Mouse (Mus musculus) left cerebral cortex, adult 2 months (tissue): ENCODE results near the gene Olfr1350. TPM values are rescaled to one million over a fixed set of nuclear protein-coding genes. Genes with fewer than 3 reads are reported as not detected.
"Not testable (repeated sequence)": the region's sequence is repeated elsewhere in the genome, so short reads cannot be mapped to it uniquely, and the experiment has no call there.

Experiments
- DNase-seq, 2 experiments: peaks; one replicate each; pipeline ENCODE4 v3.0.0; 2021 to 2022; ENCODE audit warnings: low spot score in 2 of 2, mixed read lengths in 1 of 2; ENCODE audit errors: extremely low spot score in 1 of 2
- H3K27ac ChIP-seq: fragments of 200-600 bp; 2 replicates; pipeline ENCODE4 v1.8.1; 2022
- H3K4me3 ChIP-seq: fragments of 200-600 bp; 2 replicates; pipeline ENCODE4 v1.8.1; 2022
- CTCF ChIP-seq: fragments of 200-600 bp; IDR thresholded peaks from 2 replicates; pipeline ENCODE4 v1.8.1; 2022; ENCODE audit warnings: antibody characterized with exemption, mild to moderate bottlenecking, moderate library complexity
- intact Hi-C: fragments of 180-260 bp; cut with DNase I; formaldehyde crosslinking; loops from one replicate; pipeline ENCODE4 v1.15.1; 2025
- long read RNA-seq, 2 experiments: library from polyadenylated mRNA; stranded (forward); transcript quantifications; one replicate each; pipeline ENCODE4 v2.0.0; 2021; ENCODE audit warnings: borderline mapping rate in 2 of 2
- total RNA-seq, 2 experiments: library from RNA; stranded (reverse); gene quantifications; 2 replicates each; pipeline ENCODE4 v1.2.3; 2021

Olfr1350 gene
- not detected for total RNA-seq
- long read RNA-seq, experiment 1 = 0 reads
- long read RNA-seq, experiment 2 = 0 reads

GRCm38 (mm10) chr7:6564541-6564940 lies at the start of gene Olfr1350:
Gene Olfr1350, plus strand, starts transcription at chr7:6564841.
- intact Hi-C loops = no loop called here
- no peak within 1 kb of the TSS for H3K4me3 ChIP-seq
- TF ChIP-seq CTCF = no peak

DNA sequence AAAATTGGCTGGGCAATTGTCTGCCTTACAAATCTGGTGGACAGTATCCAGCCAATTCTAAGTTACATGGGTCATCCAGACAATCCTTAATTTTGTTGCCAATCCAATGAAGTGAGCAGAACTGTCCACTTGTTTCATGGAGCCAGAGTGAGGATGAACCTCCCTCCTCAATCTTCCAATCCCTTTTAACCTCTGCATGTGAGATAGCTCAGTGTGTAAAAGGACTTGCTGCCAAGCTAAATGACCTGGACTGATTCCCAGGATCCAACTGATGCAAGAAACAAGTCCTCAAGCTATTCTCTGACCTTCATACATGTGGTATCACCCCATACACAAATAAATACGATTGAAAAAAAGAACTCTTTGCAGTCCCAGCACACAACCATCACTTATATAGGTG lies 43.0 kb upstream of the Olfr1350 start:
- Histone ChIP-seq H3K27ac (no peak overlapping the region), H3K4me3 (no peak overlapping the region)
- TF ChIP-seq CTCF = no peak
- intact Hi-C loops = no loop called here
- no peak for DNase-seq

More at GRCm38 (mm10) chr7:6564541-6564940, at the start of gene Olfr1350:
- H3K27ac ChIP-seq = no peak within 1 kb of the TSS
- DNase-seq = no peak

DNA sequence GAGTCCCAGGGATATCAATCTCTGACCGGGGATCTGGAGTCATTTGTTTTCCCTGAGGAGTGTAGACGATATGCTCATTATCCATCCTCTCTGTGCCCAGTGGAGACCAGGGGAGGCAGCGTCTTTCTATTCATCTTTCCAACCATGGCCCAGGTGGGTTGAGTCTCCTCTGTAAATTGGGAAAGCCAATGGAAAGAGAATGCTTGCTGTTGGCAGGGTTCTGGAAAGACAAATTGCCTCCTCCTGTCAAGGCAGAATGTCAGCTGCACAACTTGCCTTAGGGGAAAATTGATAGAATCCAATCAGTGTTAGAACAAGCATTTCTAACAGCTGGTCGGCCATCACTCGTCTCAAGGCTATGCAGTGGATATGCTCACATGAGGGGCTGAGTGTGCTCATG lies 41.8 kb upstream of the Olfr1350 start, which contains the start of gene Olfr1349:
Gene Olfr1349 (minus strand): TSS at position 101 of the 400 bp plus-strand sequence.
- no peak for DNase-seq
- no peak for TF ChIP-seq CTCF
- Histone ChIP-seq H3K27ac (no peak within 1 kb of the TSS), H3K4me3 (no peak within 1 kb of the TSS)
- intact Hi-C loops = no loop called here

- no peak for DNase-seq
- no peak; the same call in 1 of the 2 replicates for TF ChIP-seq CTCF
- Histone ChIP-seq H3K27ac (no peak overlapping the region), H3K4me3 (no peak overlapping the region)
- intact Hi-C loops = no loop called here
These were observed 39.6 kb upstream of the Olfr1350 start for GRCm38 (mm10) chr7:6525001-6525400.

- intact Hi-C loops = no loop called here
- peak; percentile 39 for TF ChIP-seq CTCF
- Histone ChIP-seq H3K4me3 (no peak overlapping the region), H3K27ac (no peak overlapping the region)
- no peak for DNase-seq
These were observed 38.5 kb upstream of the Olfr1350 start for GRCm38 (mm10) chr7:6526141-6526540.

GRCm38 (mm10) chr7:6586096-6586759 lies 21.6 kb downstream of the Olfr1350 start:
- intact Hi-C loops = loop anchor here (5.0 to 10.0 kb wide), 6 partner anchors 111 to 689 kb away; partner anchors contain the start of genes Gm45844, Zfp78 and Zim1
- TF ChIP-seq CTCF = peak; percentile 71
- no peak overlapping the region for H3K27ac ChIP-seq
- H3K4me3 ChIP-seq = no peak overlapping the region
- no peak for DNase-seq

DNA sequence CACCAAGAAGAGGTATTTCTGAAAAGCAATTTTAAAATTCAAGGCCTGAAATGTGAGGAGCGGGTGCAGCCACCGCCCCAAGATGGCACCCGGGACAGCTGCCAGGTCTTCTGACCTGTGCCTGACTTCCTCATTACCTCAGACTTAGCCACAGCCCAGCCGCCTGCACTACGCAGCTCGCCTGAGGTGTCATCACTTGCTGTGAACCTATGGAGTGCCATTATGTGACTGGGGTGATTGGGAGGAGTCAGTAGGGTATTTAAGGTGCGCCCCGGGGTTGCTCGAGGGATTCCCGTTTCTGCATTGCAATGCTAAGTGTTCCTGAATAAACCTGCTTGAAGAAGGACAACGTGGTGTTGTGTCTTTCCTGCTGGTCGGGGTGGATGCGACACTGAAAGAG lies 24.1 kb downstream of the Olfr1350 start:
- not testable (repeated sequence) for H3K27ac ChIP-seq, DNase-seq, H3K4me3 ChIP-seq
- intact Hi-C loops = loop anchor here (5.0 to 10.0 kb wide), 6 partner anchors 109 to 686 kb away; partner anchors contain the start of genes Gm45844, Zfp78 and Zim1

DNA sequence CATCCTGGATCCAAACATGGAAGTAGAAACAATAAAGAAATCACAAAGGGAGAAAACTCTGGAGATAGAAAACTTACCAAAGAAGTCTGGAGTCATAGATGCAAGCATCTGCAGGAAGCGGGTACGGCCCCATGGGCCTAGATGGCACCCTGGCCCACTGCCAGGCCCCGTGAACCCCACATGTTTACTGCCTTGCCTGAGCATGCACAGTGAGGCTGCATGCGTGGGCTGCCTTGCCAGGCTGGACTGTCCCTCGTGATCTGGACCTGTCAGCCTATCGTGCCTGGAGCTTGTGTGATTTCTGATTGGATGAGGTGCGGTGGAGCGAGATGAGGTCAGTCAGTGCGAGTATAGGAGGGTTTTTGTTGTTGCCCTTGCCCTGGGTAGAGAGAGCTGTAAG lies 38.7 kb downstream of the Olfr1350 start:
- TF ChIP-seq CTCF = no peak
- intact Hi-C loops = no loop called here
- Histone ChIP-seq H3K4me3 (no peak overlapping the region), H3K27ac (no peak overlapping the region)
- DNase-seq = no peak

Other genes starting within 250 kb of the Olfr1350 start
- gene Zfp583, start 233.6 kb upstream of the Olfr1350 start, total RNA-seq = 10 to 100 TPM; 11.6 to 13.8 TPM
- gene Gm3854, start 221.1 kb upstream of the Olfr1350 start, total RNA-seq = 1 to 10 TPM; 6.0 to 6.8 TPM
- gene Zfp78, start 201.6 kb upstream of the Olfr1350 start, total RNA-seq = 1 to 10 TPM; 4.5 to 4.7 TPM
- 1 to 10 TPM; 5.2 to 7.4 TPM for gene Zfp28, start 181.5 kb upstream of the Olfr1350 start, total RNA-seq
- 10 to 100 TPM; 15.4 to 17.0 TPM for gene Smim17, start 166.1 kb upstream of the Olfr1350 start, total RNA-seq
- under 1 TPM; 0.18 to 0.19 TPM for gene Gm20715, start 154.6 kb upstream of the Olfr1350 start, total RNA-seq
- gene Olfr1344, start 126.2 kb upstream of the Olfr1350 start, total RNA-seq = 1 to 10 TPM in 1 of 2 experiments, under 1 TPM in 1; 0.82 to 1.5 TPM
- gene Olfr1336, start 108.7 kb upstream of the Olfr1350 start, total RNA-seq = under 1 TPM in 1 of 2 experiments, not detected in 1; 0.07 TPM
- not detected for gene Olfr1346, start 97.7 kb upstream of the Olfr1350 start, total RNA-seq
- not detected for gene Olfr5, start 77.9 kb upstream of the Olfr1350 start, total RNA-seq
- not detected for gene Olfr1347, start 65.1 kb upstream of the Olfr1350 start, total RNA-seq
- not detected for gene Olfr1348, start 56.1 kb upstream of the Olfr1350 start, total RNA-seq
- not detected for gene Olfr1349, start 41.9 kb upstream of the Olfr1350 start, total RNA-seq
- 1 to 10 TPM; 4.5 to 7.8 TPM for gene Zim1, start 131.6 kb downstream of the Olfr1350 start, total RNA-seq
- gene Peg3, start 165.6 kb downstream of the Olfr1350 start, total RNA-seq = 100 to 1,000 TPM; 217 to 241 TPM
- 10 to 100 TPM; 38.7 to 47.2 TPM for gene Usp29, start 165.7 kb downstream of the Olfr1350 start, total RNA-seq